Mouse (Mus musculus) intestine, embryonic 15.5 days (tissue): ENCODE measurements around the gene Ndufb7. TPM values are rescaled to one million over a fixed set of nuclear protein-coding genes. Genes with fewer than 3 reads are reported as not detected.

Source experiments
- ATAC-seq: fragments of 200-750 bp; cut with Nextera tagmentation; 2 replicates; pipeline ENCODE4 v1.8.0; 2017; ENCODE audit warnings: moderate TSS enrichment, moderate library complexity
- H3K27ac ChIP-seq: fragments of 300-500 bp; sonication (generic); 2 replicates; pipeline ENCODE4 v1.5.1; 2015; ENCODE audit warnings: mild to moderate bottlenecking, inconsistent platforms
- H3K27me3 ChIP-seq: fragments of 300-500 bp; sonication (generic); replicated peaks from 2 replicates; pipeline ENCODE4 v1.6.1; 2015; ENCODE audit warnings: inconsistent platforms
- H3K36me3 ChIP-seq: fragments of 300-500 bp; sonication (generic); 2 replicates; pipeline ENCODE4 v1.6.1; 2015; ENCODE audit warnings: inconsistent platforms
- H3K4me1 ChIP-seq: fragments of 300-500 bp; sonication (generic); replicated peaks from 2 replicates; pipeline ENCODE4 v1.6.1; 2015; ENCODE audit warnings: inconsistent platforms
- H3K4me2 ChIP-seq: fragments of 300-500 bp; sonication (generic); replicated peaks from 2 replicates; pipeline ENCODE4 v1.6.1; 2015; ENCODE audit warnings: mild to moderate bottlenecking, inconsistent platforms
- H3K4me3 ChIP-seq: fragments of 300-500 bp; sonication (generic); replicated peaks from 2 replicates; pipeline ENCODE4 v1.5.1; 2015; ENCODE audit warnings: inconsistent platforms
- H3K9ac ChIP-seq: fragments of 300-500 bp; sonication (generic); 2 replicates; pipeline ENCODE4 v1.6.1; 2015; ENCODE audit warnings: inconsistent platforms
- H3K9me3 ChIP-seq: fragments of 300-500 bp; sonication (generic); 2 replicates; pipeline ENCODE4 v1.6.1; 2016; ENCODE audit warnings: inconsistent platforms
- WGBS: fragments of 180-500 bp; shearing (Covaris S2); methylation state at CpG from one replicate; pipeline ENCODE4 v1.1.7; 2015; 5-methylcytosine and 5-hydroxymethylcytosine counted together
- polyA plus RNA-seq: library from polyadenylated mRNA; unstranded; fragments of >200 nt; fragmentation: Nextera tagmentation; extraction: Ambion mirVana; gene quantifications from 2 replicates; pipeline ENCODE4 v1.2.1, GENCODE M21; 2015

Ndufb7 gene
- polyA plus RNA-seq, 1 experiment from 2014 or later, result 370 TPM

DNA sequence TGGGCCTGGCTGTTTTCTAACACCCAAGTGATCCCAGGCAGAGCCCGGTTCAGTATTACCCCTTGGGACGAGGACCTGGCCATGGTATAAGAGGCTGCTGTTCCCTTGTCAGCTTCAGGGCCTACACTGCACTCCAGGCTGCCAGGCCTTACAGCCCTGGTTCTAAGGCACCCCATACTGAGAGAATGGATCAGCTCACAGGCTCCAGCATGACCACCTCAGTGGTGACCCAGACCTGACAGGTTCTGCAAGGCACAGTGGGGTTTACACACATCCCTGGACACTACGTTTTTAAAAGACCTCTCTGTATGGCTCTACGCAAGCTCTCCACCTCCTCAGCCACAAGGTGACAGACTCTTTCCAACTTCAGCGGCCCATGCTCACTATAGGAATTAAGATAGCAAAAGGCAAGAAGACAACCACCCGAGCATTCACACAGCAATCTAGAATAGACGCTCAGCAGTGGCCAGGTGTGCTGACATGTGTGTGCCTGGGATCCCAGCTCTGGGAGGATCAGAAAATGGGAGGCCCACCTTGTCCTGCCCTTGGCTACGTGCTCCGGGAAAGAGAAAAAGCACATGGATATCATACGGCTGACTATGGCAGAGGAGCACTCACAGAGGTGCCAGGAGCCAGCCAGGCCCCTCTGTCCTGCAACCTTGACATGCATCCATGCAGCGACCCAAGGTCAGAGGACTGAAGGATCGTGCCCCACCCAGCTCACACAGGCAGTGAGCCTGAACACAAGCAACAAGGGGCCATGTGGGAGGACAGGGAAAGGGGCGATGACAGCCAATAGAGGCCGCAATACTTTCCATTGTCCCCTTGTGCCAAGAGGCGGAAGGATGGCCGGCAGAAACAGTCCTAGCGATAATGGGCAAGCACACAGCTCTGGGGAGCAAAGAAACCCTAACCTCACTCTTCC, 11.9 kb downstream of the Ndufb7 start:
- H3K27ac ChIP-seq, result no peak overlapping the region
- 66% methylated on average over 17 of the region's 17 CpGs for WGBS
- H3K9ac ChIP-seq, result no peak overlapping the region

DNA sequence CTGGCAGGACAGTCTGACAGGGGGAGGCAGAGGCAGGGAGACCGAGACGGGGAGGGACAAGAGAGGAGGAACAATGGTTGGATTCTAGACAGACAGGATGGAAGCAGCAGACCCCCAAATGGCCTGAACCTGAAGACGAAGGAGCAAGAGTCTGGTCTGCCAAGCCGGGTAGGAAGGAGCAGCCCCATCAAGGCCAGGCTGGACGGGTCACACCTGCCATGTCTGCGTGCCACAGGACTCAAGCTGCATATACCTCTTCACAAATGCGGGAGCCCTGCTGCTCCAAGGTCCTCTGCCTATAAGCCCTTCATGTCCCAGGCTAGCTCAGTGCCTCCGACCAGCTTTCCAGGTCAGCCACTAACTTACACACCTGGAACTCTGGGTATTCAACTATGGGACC, 13.2 kb downstream of the Ndufb7 start:
- no peak overlapping the region for H3K4me2 ChIP-seq
- no peaks in the 10 kb centered on the region for H3K9me3 ChIP-seq
- H3K4me3 ChIP-seq, result no peak overlapping the region
- H3K9ac ChIP-seq, result no peak overlapping the region
- H3K27me3 ChIP-seq, result no peaks in the 10 kb centered on the region
- no peak for ATAC-seq
- no peak overlapping the region for H3K27ac ChIP-seq
- WGBS, result 82% methylated on average over 8 of the region's 8 CpGs
- peaks cover 45% of the 10 kb centered on the region for H3K4me1 ChIP-seq
- peaks cover 11% of the 10 kb centered on the region; the same call in 1 of the 2 replicates for H3K36me3 ChIP-seq

More for the DNA sequence above, 11.9 kb downstream of the Ndufb7 start:
- H3K4me3 ChIP-seq, result no peak overlapping the region
- H3K27me3 ChIP-seq, result no peaks in the 10 kb centered on the region
- peaks cover 45% of the 10 kb centered on the region for H3K4me1 ChIP-seq
- H3K4me2 ChIP-seq, result no peak overlapping the region
- peaks cover 5% of the 10 kb centered on the region; the same call in 1 of the 2 replicates for H3K36me3 ChIP-seq
- no peak for ATAC-seq
- no peaks in the 10 kb centered on the region for H3K9me3 ChIP-seq

DNA sequence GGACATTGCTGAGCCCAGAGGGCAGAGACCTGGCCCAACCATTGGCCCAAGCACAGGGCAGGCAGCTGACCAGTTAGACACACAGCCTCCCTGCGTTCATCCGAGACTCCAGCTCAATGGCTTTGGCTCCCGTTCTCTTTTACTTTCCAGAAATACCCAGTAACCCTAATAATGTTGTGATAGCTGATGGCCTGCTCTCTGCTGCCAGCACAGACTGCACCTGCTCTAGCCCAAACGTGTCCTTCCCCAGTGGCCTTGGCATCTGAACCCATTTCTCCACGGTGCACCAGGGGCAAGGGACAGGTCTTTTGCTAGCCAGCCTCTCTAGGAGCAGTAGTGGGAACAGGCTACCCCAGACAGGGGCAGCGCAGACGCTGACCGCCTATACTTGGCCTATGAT, 14.4 kb downstream of the Ndufb7 start:
- no peak for ATAC-seq
- peaks cover 50% of the 10 kb centered on the region for H3K4me1 ChIP-seq
- no peak overlapping the region for H3K4me3 ChIP-seq
- H3K36me3 ChIP-seq, result peaks cover 11% of the 10 kb centered on the region; the same call in 1 of the 2 replicates
- 90% methylated on average over 8 of the region's 8 CpGs for WGBS
- H3K27me3 ChIP-seq, result no peaks in the 10 kb centered on the region
- no peak overlapping the region for H3K4me2 ChIP-seq
- no peak overlapping the region for H3K27ac ChIP-seq
- H3K9me3 ChIP-seq, result no peaks in the 10 kb centered on the region
- no peak overlapping the region for H3K9ac ChIP-seq

DNA sequence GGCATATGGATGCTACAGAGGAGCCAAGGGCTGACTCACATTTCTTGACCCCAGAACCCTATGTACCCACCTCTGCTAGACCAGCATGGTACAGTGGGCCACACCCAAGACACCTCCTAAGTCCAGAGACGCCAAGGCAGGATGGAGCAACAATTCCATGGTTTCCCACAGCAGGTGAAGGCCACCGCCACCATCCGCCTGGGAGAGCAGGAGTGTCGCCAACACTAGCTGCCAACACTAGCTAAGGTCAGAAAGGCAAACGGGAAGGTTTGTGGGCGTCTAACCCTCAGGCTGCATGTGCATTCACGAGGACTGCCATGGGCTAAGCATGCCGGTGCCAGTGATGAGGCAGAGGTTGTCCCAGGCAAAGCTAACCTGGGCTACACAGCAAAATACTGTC, 15.8 kb downstream of the Ndufb7 start:
- H3K36me3 ChIP-seq, result peaks cover 11% of the 10 kb centered on the region; the same call in 1 of the 2 replicates
- 87% methylated on average over 8 of the region's 8 CpGs for WGBS
- no peak overlapping the region for H3K4me2 ChIP-seq
- no peaks in the 10 kb centered on the region for H3K9me3 ChIP-seq
- no peak for ATAC-seq
- no peak overlapping the region for H3K4me3 ChIP-seq
- no peaks in the 10 kb centered on the region for H3K27me3 ChIP-seq
- H3K4me1 ChIP-seq, result peaks cover 40% of the 10 kb centered on the region
- no peak overlapping the region for H3K9ac ChIP-seq
- no peak overlapping the region for H3K27ac ChIP-seq

DNA sequence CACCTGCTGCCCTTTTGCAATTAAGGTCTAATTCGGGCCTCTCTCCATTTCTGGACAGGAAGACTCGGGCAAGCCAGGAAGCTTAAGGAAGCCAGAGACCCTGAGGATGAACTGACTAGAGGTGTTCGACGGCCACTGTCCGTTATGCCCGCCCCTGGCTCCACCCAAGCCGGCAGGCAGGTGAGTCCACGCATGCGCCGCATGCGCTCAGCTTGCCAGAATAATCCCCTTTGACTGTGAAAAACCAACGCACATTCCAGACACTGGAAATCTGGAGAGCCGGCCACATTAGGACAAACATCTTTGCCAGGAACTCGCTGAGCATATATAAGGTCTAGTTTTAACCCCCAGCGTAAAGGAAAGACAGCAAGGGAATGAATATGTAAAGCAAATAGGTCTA, 16.8 kb downstream of the Ndufb7 start:
- Histone ChIP-seq H3K4me1 (peaks cover 35% of the 10 kb centered on the region), H3K9ac (no peak overlapping the region), H3K36me3 (peaks cover 20% of the 10 kb centered on the region), H3K4me3 (no peak overlapping the region), H3K9me3 (no peaks in the 10 kb centered on the region), H3K27me3 (no peaks in the 10 kb centered on the region), H3K27ac (no peak overlapping the region), H3K4me2 (no peak overlapping the region)
- WGBS, result 83% methylated on average over 15 of the region's 15 CpGs
- ATAC-seq, result no peak

DNA sequence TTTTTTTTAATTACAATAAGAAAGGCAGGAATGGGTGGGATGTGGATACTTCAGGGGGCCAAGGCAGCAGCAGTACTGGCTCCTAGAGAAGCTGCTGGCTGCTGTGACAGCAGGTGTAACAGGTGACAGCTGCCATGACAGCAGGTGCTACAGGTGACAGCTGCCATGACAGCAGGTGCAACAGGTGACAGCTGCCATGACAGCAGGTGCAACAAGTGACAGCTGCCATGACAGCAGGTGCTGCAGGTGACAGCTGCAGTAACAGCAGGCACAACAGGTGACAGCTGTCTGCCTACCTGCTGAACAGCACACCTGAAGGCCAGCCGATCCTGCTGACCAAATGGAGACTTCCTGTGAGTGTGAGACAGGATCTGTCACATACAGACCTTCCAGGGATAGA, 18.3 kb downstream of the Ndufb7 start:
- no peak overlapping the region for H3K9ac ChIP-seq
- H3K27me3 ChIP-seq, result no peaks in the 10 kb centered on the region
- no peak for ATAC-seq
- H3K4me1 ChIP-seq, result 0 out of 2 replicates have a peak, but pooled peaks cover 26% of the 10 kb centered on the region
- no peak overlapping the region for H3K4me3 ChIP-seq
- H3K4me2 ChIP-seq, result no peak overlapping the region
- no peak overlapping the region for H3K27ac ChIP-seq
- 83% methylated on average over 1 of the region's 1 CpGs for WGBS
- H3K36me3 ChIP-seq, result peaks cover 22% of the 10 kb centered on the region
- no peaks in the 10 kb centered on the region for H3K9me3 ChIP-seq

DNA sequence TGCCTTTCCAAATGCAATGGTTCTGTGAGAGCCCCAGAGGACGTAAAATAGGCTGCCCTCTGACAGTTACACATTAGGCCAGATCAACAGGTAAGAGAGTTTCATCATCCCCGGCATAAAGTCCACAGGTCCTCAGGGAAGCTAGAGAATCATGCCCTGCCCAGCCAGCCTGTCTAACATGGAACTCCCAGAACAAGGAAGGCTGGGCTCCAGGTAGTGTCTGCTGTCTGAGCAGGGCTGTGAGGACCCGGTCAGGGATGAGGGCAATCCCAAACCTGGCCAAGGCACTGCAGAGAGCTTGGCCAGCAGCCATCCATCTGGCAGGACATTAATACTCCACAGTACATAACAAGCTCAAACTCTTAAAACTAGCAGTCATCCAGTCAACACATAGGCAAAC, 18.9 kb downstream of the Ndufb7 start:
- H3K4me3 ChIP-seq, result no peak overlapping the region
- H3K27ac ChIP-seq, result no peak overlapping the region
- peak; percentile 34 for ATAC-seq
- WGBS, result 68% methylated on average over 3 of the region's 3 CpGs
- no peaks in the 10 kb centered on the region for H3K27me3 ChIP-seq
- no peak overlapping the region for H3K9ac ChIP-seq
- H3K36me3 ChIP-seq, result peaks cover 18% of the 10 kb centered on the region
- 0 out of 2 replicates have a peak, but pooled peaks cover 28% of the 10 kb centered on the region for H3K4me1 ChIP-seq
- H3K4me2 ChIP-seq, result no peak overlapping the region
- H3K9me3 ChIP-seq, result no peaks in the 10 kb centered on the region

DNA sequence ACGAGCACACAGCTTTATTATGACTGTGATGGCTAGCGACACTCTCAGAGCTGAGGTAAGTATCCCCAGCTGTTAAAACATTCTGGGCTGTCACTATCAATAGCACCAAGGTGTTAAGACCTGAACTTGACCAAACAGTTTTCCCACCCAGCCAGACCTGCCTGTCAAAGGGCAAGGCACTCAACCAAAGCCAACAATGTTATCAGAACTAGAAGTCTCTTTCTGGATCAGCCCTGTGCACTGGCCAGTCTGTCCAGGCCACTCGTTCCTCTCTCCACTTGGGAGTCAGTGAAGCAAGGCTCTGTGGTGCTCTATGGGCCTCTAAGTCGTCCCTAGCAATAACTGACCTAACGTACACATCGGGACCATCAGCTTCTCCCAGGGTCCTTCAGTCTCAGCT, 21.2 kb downstream of the Ndufb7 start:
- peaks cover 17% of the 10 kb centered on the region for H3K36me3 ChIP-seq
- H3K9me3 ChIP-seq, result no peaks in the 10 kb centered on the region
- H3K4me2 ChIP-seq, result no peak overlapping the region
- peaks cover 32% of the 10 kb centered on the region for H3K4me1 ChIP-seq
- no peak overlapping the region for H3K27ac ChIP-seq
- H3K27me3 ChIP-seq, result no peaks in the 10 kb centered on the region
- no peak overlapping the region for H3K4me3 ChIP-seq
- 74% methylated on average over 6 of the region's 6 CpGs for WGBS
- no peak overlapping the region for H3K9ac ChIP-seq
- ATAC-seq, result no peak

DNA sequence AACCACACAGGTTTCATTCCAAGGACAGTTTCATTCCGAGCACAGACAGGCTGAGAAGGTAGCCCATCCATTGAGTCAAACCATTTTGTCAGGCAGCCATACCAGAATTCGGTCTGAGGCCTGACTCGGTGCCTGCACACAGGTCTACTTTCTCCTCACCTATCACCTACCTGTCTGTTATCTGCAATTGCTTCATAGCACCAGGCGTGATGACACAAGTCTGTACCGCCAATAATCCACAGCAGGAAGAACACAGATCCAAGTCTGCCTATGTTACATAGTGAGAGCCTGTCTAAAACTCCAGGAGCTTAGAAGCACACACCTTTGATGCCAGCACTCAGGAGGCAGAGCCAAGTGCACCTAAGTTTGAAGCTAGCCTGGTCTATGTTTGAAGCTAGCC, 22.4 kb downstream of the Ndufb7 start:
- no peaks in the 10 kb centered on the region for H3K27me3 ChIP-seq
- H3K27ac ChIP-seq, result no peak overlapping the region
- H3K4me2 ChIP-seq, result no peak overlapping the region
- H3K36me3 ChIP-seq, result peaks cover 13% of the 10 kb centered on the region
- no peak overlapping the region for H3K9ac ChIP-seq
- H3K4me1 ChIP-seq, result peaks cover 28% of the 10 kb centered on the region
- WGBS, result 83% methylated on average over 5 of the region's 5 CpGs
- H3K4me3 ChIP-seq, result no peak overlapping the region
- no peaks in the 10 kb centered on the region for H3K9me3 ChIP-seq
- no peak for ATAC-seq

DNA sequence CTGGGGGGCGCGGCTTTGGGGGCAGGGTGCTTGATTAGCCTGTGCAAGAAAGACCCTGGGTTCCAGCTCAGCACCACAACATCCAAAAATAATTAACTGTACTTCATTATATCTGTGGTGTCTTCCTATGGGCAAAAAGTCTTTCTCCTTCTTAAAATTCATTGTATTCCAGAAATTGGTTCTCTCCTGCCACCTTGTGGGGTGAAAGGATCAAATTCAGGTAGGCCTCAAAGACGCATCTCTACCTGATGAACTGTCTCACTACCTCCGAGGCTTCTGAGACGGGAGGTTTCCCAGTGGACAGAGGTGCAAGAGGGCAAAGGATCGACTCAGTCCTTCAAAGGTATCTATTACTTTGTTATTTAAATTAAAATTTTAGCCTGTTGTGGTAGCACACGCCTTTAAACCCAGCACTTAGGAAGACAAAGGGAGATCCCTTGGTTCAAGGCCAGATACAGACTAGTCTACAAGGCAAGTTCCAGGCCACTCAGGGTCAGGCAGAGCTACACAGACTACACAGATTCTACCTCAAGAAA, 24.1 kb downstream of the Ndufb7 start:
- Histone ChIP-seq H3K4me2 (no peak overlapping the region), H3K36me3 (peaks cover 11% of the 10 kb centered on the region; the same call in 1 of the 2 replicates)

DNA sequence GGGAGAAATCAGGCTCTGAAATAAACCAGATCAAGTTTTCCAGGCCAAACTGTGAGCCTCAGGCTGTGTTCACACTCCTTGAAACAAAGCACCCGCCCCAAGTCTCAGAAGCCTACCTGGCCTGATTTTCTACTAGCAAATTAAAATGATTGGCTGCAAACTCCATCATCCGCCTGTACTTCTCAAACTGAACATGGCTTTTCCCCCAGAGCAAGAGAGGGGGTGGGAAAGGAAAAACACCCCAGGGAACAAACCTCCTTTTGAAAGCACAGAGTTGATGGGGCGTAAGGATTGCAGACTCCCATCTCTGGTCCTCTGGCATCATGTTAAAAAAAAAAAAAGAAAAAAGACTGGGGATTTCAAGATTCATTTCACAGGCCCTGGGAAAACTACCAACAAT, 26.2 kb downstream of the Ndufb7 start:
- H3K4me3 ChIP-seq, result peak overlapping the region; percentile 73
- H3K9me3 ChIP-seq, result no peaks in the 10 kb centered on the region
- H3K4me2 ChIP-seq, result peak overlapping the region; percentile 79
- WGBS, result 45% methylated on average over 3 of the region's 3 CpGs
- no peak overlapping the region for H3K27ac ChIP-seq
- H3K36me3 ChIP-seq, result peaks cover 7% of the 10 kb centered on the region; the same call in 1 of the 2 replicates
- peak overlapping the region; percentile 78 for H3K9ac ChIP-seq
- peaks cover 20% of the 10 kb centered on the region for H3K4me1 ChIP-seq
- no peak for ATAC-seq
- no peaks in the 10 kb centered on the region for H3K27me3 ChIP-seq

More for the DNA sequence above, 24.1 kb downstream of the Ndufb7 start:
- Histone ChIP-seq H3K4me3 (no peak overlapping the region), H3K9ac (no peak overlapping the region), H3K27me3 (no peaks in the 10 kb centered on the region), H3K27ac (no peak overlapping the region), H3K4me1 (peaks cover 25% of the 10 kb centered on the region), H3K9me3 (no peaks in the 10 kb centered on the region)
- ATAC-seq, result no peak
- 79% methylated on average over 7 of the region's 7 CpGs for WGBS

DNA sequence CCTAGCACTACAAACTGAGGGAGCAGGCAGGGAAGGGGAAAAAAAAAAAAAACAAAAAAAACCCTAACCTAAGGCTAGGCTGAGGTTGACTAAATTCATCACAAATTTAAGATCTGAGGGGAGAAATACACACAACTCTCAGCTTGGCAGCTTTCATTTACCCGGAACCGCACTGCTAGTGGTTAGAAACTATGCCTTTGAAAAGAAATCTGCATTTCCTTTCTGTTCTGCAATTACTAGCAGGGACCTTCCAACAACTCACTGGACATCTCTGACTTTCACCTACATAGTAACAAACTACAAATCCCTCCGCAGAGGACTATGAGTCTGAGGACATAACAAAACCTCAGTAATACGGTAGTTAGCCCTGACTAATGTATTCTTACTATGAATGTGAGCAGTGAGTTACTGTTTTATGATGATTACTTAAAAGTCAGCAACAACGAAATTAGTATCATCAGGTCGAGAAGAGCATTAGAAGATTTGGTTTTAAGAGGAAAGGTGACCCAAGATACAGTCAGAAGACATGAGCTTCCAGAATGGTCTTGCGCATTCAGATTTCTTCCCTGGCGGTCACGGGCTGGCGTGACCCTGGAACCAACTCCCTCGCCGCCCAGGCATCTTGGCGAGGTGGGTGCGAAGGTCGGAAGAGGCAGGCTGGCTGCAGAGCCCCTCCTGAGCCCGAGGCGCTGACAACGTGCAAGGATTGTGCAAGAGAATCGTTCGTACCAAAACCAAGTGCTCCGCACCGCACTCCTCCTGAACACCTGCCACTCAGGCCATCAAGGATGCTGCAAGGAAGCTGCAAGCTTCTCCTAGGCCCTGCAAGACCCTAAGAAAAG, 27.1 kb downstream of the Ndufb7 start:
- peak overlapping the region; percentile 78 for H3K9ac ChIP-seq
- H3K4me1 ChIP-seq, result peaks cover 18% of the 10 kb centered on the region
- H3K27ac ChIP-seq, result peak overlapping the region; percentile 84
- ATAC-seq, result peak; percentile 60
- peak overlapping the region; percentile 73 for H3K4me3 ChIP-seq
- no peaks in the 10 kb centered on the region for H3K27me3 ChIP-seq
- H3K9me3 ChIP-seq, result no peaks in the 10 kb centered on the region
- no peaks in the 10 kb centered on the region for H3K36me3 ChIP-seq
- peak overlapping the region; percentile 79 for H3K4me2 ChIP-seq
- 3% methylated on average over 22 of the region's 22 CpGs for WGBS
